Mouse (Mus musculus) embryonic fibroblast, embryonic 13.5 days (primary cell): ENCODE data around the gene Nfkb1.

Experiments used
- CTCF ChIP-seq: IDR thresholded peaks from 2 replicates; pipeline ENCODE4 v1.5.1; 2011; ENCODE audit warnings: mild to moderate bottlenecking, control low read depth, low read length, moderate library complexity, borderline replicate concordance; ENCODE audit not compliant: insufficient read depth
- POLR2A ChIP-seq: IDR thresholded peaks from 2 replicates; pipeline ENCODE4 v1.6.1; 2011; ENCODE audit warnings: low read depth, mild to moderate bottlenecking, control low read depth, low read length, moderate library complexity

GRCm38 (mm10) chr3:135552874-135553273, 138.5 kb downstream of the Nfkb1 start:
- no peak for TF ChIP-seq POLR2A
- TF ChIP-seq CTCF, result no peak
